Mouse (Mus musculus): ENCODE results near the gene Zdhhc16.
A peak's percentile ranks its signal among the peaks of the same experiment; 100 is the strongest.

Gene Zdhhc16

DNA sequence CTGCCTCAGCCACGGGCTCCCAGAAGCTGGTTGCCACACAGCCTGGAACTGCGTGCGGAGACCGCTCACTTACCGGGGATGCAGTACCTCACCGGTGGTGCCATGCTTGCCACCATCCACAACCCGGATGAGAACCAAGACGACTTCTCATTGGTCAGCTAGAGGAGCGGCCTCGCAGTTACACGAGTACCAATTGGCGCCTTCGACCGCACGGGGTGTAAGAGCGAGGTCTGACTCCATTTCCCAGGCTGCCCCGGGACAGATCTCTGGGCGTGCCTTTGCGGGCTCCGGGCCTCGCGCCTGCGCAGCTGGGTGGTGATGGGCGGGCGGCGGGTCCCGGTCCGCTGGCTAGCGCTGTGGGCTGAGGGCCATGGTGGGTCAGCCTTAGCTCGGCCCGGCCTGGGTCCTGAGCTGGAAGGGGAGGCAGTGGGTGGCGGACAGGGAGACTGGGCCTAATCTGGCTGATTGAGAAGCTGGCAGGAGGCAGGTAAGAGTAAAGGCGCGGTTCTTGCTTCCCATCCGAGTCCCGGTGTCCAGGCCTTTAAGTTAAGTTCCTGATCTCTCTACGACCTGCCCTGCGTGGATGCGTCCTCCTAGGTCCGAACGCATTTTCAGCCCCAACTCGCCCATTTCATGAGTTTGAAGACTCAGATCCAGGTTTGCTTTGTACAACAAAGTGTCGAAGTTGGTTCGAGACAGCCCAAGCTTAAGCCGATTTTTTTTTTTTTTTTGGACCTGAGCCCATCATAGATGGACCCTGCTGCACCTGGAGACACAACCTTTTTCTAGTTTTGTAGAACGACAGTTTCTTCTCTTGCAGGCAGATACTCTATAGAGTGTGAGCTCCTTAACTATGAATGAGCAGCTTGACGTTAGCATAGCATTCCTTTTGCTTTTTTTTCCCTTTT is at the start of gene Zdhhc16, which contains the start of gene Exosc1:
TSS of gene Zdhhc16 (plus strand) at position 302 of the 908 bp plus-strand sequence.
TSS of gene Exosc1 (minus strand) at position 245 of the 908 bp plus-strand sequence.
- peak; percentile 98 to 99 for DNase-seq

DNA sequence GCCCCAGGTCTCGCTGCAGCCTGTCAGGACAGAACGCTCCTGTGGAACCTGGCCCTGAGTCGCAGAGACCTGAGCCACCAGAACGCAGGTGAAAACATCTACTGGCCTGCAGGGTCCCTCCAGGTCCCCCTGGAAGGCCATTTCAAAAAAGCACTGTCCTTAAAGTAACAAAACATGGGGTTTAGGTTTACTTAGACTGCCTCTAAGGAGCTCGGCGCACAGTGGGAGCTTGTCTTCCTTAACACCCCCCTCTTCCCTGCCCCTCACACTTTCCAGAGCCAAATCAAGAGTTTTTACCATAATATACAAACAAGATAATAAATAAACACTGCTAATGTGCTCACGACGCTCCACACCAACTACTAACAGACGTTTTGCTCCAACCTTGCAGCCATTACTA is 49.4 kb upstream of the Zdhhc16 start:
- no peak for DNase-seq

DNA sequence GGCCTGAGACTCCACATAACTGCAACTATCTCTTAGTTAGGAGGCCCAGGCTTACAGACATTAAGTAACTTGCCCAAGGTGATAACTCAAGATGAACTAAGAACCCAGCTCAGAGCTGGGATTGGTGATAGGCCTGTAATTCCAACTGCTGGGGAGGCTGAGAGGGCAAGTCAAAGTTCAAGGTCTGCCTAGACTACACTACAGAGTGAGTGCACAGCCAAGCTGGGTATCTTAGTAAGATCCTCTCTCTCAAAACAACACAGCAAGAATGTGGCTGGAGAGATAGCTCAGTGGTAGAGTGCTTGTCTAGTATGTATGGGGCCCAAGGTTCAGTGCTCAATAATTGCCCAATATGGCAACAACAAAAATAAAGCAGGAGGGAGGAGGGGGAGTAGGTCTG is 45.1 kb upstream of the Zdhhc16 start:
- no peak for DNase-seq

DNA sequence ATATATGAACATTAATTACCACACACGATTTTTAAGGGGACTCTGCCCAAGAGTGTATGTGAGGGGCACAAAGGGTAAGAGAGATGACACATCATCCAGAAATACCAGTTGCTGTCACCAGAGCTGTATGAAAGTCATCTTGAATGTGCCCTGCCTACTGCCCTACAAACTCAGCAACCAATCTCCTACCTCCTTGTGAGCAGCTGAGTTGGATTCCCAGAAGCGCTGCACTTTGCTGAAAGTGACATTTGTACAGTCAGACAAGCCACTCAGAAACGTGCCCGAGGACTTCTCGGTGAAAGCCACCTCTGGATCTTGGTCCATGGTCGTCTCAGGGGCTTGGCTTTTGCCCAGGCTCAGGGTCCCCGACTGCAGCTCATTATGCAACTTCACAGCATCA is 38.3 kb upstream of the Zdhhc16 start:
- no peak for DNase-seq

DNA sequence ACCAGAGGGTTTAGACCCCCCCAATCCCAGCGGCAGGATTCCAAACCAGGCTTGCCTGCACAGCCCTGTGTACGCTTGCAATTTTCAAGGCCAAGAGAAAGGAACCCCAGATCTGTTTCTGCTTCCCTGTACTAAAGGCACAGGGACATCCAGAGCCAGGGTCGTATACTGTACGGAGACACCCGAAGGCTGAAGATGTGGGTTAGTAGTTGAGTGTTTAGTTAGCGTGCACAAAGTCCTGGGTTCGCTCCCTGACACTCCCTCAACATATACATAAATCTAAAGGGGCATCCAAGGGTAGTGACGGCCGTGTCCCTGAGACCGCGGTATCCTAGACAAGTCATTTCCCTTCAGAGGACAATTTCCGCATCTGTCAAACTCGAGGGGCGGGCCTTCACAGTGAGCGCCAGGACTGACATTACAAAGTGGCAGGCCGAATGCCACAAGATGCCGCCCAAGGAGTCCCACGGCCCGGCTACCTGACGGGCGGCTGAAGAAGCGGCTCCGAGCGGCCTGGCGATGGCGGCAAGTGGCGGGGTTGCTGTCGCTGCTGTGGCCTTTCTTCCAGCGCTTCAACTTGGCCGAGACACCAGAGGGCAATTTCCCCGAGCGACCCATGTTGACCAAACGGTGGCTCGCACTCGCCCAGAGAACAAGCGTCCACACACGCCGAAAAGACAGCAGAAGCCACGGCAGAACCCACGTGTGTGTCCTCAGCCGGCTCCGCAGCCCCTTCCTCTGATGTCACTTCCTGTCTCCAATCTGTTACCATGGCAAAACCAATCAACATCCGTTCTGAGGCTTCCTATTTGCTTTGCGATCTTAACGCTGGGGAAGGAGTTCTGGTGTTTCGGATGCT is 37.6 kb upstream of the Zdhhc16 start, which contains the start of gene Rrp12:
TSS of gene Rrp12 (minus strand) at position 714 of the 859 bp plus-strand sequence.
- DNase-seq, result peak; percentile 78 to 84

DNA sequence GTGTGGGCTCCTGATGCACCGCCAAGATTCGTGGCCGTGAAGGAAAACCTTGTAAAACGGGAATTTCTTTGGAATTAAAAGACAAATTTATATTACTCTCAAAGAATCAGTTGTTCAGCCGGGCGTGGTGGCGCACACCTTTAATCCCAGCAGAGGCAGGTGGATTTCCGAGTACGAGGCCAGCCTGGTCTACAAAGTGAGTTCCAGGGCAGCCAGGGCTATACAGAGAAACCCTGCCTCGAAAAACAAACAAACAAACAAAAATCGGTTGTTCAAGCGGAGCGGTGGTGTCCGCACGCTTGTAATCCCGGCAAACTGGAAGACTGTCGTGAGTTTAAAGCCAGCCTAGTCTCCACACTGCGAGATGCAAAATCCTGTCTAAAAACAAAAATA is 37.0 kb upstream of the Zdhhc16 start:
- no peak for DNase-seq

DNA sequence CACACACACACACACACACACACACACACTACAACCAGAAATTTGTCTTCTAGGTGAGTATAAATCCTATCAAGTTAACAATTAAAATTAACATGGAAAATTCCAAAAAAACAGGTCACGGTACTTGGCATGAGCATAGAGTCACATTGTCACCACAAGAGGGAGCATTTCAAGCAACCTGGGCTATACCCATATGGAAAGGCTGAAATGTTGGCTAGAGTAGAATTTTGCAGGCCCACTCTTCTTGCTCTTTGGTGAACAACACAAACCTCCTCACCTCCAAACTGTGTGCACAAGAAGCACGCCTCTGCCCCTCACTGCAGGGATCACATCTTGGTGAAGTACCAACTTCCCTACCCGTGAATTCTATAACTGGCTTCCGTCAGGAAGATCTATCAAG is 34.4 kb upstream of the Zdhhc16 start:
- peak; percentile 30 to 61 for DNase-seq

DNA sequence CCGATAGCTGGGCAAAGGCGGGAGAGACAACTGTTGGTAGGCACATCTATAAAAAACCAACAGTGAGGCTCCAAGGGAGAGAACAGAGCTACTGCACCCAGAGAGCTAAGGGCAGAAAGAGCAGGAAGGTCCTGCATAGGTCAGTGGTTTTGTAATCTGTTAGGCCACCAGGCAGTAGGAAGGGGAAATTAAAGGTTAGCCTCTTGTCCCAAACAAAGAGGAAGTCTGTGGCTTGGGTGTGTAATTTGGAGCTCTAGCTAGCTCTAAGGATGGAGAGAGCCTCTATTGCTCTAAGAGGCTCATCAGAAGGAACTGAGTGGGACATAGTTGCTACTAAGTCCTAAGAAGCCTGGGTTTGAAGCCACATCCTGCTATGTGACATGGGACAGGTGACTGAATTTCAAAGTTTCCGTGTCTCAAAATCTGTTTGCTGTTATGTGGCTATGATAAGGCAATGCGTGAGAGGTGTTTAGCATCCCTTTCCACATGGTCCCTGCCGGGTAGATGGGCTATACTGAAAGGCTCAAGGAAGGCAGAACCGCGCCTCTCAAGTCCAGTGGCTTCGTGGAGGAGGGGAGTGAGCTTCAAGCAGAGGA is 32.7 kb upstream of the Zdhhc16 start:
- no peak for DNase-seq

DNA sequence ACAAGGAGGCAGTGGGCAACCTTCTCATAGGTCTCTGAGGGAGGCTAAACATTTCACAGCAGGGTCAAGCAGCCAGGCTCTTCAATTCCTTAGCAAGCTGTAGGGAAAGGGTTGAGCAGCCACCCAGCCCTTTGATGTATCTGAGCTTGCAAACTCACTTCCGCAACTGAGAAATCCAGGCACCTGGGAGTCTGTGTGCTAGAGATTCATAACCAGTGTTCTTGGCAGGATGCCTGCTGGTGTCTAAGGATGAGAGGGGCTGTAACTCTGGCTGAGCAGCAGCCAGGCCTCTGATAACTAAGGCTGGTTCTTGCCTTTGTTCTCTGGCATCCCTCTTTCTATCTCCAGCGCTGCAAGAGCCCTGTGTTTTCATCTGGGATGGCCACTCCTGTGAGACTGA is 31.6 kb upstream of the Zdhhc16 start:
- DNase-seq, result no peak

DNA sequence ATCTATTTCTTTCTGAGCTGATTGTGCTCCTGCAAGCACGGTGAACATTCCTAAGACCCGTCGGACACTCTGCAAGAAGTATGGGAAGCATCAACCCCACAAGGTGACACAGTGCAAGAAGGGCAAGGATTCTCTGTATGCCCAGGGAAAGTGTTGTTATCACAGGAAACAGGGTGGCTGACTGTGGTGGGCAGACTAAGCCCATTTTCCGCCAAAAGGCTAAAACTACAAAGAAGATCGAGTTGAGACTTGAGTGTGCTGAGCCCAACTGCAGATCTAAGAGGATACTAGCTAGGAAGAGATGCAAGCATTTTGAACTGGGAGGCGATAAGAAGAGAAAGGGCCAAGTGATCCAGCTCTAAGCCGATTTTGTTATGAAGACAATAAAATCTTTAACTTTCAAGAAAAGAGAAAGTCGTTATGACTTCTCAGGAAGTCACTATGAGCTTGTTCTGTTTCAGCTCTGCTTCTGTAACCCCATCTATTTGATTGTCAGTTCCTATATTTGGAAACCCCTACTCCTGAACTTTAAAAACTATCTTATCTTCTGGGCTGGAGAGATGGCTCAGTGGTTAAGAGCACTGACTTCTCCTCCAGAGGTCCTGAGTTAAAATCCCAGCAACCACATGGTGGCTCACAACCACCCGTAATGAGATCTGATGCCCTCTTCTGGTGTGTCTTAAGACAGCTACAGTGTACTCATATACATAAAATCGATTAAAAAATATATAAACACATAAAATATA is 30.3 kb upstream of the Zdhhc16 start:
- no peak for DNase-seq

DNA sequence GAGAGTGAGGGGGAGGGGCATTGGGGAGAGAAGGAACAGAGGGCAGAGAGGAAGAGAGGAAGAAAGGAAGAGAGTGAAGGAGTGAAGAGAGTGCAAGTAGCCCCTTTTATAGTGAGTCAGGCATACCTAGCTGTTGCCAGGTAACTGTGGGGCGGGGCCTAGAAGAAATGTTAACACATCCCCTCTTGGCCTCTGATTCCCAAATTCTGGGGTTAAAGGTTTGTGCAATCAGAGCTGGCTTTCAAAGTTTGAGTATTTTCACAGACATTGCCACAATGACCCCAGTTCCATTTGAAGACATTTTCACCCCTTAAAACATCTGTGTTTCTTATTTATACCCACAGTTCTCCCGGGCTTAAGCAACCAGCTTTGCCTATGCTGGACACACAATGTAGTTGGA is 28.0 kb upstream of the Zdhhc16 start:
- DNase-seq, result no peak

DNA sequence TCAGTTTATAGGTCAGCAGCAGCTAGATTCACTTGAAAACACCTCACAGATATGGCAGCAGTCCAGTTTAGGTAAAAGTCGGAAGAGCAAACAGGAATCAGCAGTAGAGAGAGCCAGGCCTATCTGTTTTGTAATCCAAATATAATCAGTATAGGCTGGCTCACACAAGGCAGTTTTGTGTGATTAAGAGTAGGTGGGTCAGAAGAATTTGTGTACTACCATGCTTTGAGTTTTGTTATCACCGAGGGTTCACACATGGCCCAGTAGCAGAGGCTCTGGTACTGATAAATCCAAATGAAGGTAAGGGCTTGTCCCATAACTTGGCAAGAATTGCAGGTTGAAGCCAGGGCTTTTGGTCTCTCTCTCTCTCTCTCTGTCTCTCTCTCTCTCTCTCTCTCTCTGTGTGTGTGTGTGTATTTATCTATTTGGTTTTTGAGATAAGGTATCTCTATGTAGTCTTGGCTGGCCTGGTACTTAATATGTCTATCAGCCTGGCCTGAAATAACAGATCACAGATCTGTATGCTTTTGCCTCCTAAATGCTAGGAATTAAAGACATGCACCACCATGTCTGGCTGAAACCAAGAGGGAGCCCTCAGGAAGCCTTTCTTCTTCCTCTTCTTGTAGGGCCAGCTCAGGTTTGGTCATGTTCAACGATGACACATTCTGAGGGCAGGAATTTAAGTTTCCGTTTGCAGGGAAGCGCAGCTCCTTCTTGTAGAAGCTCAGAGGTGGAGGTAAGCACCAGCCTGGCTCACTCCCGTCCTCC is 26.8 kb upstream of the Zdhhc16 start:
- DNase-seq, result no peak

DNA sequence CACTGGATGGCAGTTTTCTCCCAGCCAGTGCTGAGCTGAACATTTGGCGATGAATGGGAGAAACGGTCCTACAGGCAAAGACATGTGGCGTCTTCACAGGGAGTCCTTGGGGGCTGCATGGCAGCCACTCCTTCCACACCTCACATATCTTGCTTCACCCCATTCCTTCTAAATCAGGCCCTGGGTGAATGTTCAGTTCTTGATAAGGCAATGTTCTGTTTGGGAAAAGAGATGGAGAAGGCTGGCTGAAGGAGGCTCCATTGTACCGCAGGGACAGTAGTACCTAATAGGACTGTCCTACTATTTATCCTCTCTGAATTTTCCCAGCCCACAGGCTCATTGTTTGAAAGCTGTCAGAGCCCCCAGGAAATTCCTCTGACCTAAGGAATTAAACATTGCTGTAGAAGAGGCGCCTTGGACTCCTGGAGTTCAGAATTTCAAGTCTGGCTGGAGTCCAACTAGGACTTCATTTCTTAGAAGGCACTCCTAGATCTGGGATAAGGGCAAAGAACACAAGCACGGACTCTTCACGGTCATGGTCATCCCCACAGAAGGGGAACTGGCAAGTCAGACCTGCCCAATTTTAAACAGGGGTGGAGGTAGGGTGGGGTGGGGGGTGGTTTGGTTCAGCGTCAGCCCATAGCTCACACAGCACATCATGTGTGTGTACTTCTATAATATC is 26.1 kb upstream of the Zdhhc16 start:
- peak; percentile 19 to 29 for DNase-seq

DNA sequence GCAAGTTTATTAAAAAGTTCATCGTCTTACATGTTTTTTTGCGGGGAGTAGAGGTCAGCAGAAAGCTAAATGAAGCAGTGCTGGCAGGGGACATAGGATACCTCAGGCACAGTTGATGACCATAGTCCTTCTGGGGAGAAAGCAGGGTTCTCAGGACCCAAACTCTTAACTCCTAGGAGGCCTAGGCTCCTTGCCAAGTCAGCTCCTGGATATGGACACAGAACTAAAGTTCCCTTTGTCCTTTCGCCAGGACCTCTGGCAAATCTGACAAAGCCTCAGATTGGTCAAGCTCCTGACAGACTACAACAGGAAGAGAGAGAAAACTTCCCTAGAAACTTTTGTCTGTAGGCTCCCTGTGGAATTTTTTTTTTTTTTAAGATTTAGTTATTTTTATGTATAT is 24.5 kb upstream of the Zdhhc16 start:
- DNase-seq, result no peak

DNA sequence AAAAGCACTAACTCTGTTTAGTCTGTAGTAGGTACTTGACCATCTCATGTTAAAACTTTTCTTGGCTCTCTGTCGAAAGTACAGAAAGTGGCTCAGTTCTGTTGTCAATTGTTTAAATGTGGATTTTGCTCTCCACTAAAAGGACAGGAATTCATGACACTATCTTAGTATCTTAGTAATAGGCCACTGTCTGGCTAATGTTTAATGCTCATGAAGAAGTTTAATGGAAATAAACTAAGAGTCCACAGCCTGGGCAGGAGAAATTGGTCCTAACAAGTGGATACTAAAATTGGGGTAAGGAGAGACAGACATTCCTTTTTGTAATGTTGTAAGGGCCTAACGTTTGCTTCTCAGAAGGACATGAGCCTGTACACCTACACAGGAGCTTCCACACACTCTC is 22.9 kb upstream of the Zdhhc16 start:
- DNase-seq, result no peak

DNA sequence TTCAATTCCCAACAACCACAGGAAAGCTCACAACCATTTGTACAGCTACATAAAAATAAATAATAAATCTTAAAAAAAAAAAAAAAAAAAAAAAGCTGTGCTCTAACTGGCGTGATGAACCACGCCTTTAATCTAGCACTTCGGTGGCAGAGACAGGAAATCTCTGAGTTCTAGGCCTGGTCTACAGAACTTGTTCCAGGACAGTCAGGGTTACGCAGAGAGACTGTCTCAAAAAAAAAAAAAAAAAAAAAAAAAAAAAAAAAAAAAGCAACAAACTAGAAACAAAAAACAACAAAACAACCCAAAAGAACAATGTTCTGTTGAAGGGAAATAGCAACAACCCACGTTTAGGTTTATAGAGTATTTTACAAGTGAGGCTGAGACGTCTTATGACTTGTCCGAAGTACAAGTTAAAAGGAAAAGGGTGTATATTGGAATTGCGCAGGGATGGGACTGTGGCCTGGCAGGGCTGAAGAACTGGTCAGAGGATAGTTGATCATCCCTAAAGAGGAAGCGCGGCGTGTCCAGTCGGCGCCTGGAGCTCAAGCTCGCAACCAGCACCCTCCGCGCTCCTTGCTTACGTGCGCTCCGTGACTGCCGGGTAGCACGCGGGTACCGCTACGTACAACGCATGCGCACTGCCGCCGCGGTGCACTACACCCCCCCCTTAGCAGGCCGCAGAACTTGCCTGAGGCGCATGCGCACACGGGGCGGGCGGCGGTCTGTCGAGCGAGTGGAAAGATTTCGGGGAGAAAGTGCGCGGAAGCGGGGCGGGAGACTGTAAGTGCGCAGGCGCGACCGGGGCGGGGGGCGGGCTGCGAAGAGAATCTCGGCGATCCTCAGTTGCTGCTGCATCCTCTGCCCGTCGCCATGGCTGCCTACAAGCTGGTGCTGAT is 21.9 kb upstream of the Zdhhc16 start, which contains the start of gene Pgam1:
TSS of gene Pgam1 (plus strand) at position 746 of the 896 bp plus-strand sequence.
- DNase-seq, result peak; percentile 97 to 99

DNA sequence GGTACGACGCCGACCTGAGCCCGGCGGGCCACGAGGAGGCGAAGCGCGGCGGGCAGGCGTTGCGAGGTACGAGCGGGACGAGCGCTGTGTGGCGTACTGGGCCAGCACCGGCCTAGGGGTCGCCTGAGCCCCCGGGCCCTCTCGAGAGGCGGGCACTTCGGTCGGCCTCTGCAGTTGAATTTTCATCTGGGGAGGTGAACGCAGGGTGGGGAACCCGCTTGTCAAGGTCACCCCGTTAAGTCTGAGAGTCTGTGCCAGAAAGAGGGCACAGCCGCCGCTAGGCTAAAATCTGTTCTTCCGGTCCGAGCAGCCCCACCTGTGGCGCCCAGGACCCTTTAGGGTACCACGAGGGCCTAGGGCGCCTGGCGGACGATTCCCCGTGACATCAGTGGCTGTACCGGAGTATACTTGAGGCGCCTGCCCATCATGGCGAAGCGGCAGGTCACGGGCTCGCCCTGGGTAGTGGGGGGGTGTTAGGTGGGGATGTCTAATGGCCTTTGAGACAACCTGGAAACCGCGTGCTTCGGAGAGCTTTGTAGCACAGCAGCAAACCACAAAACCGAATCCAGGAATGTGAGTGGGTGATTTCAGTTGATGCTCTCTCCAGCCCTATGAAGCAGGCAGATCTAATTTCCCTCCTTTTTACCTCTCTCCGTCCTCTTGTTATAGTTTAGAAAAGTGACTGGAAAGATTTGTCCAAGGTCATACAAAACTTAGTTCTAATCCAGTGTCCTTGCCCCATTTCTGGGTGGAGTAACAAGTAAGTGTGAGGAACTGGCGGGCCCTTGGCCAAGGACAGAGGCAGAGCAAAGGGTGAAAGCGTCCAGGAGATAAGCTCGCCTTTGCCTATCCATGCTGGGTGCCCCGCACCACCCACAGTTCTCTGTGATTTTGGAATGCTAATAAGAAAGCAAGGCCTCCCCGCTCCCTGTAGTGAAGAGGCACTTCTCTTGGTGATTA is 20.9 kb upstream of the Zdhhc16 start:
- peak; percentile 24 to 71 for DNase-seq

DNA sequence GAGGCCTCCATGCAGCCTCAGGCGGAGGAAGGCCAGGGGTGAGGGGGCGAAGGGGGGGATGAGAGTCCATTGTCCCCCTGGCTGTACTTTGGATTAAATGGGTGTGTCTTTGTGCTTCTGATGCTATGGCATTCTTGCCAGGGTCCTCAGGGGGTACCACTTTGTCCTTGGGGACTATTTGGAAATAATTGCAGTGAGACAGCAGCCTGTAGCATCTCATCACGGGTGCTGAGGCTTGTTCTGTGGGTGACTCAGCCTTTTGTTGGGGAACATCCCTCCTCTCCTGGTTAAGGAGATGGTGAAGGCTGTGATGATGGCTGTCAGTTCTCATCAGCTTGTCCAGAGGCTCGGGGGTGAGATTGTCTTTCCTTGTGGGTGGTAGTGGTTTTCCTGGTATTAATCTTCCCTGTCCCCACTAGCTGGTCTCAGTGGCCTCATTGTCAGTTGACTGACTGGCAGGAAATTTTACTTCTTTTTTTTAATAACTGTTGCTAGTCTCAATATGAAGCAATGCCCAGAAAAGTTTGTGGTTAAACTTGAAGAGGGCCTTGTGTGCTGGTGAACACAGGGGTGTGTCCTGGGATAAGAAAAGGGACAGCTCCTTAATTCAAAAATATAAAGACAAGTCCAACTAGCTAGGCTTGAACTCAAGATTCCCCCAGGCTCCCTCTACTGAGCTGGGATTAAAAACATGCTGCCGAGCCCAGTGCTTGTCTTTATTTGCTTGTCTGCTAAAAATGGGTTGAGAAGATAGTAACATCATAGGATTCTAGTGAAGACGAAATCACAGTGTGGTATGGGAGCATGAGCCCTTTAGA is 19.3 kb upstream of the Zdhhc16 start:
- no peak for DNase-seq

All from cerebellum, postnatal 25 days (tissue).